Mouse (Mus musculus) forebrain, embryonic 14.5 days (tissue): ENCODE measurements around the gene Il4ra. TPM values are rescaled to one million over a fixed set of nuclear protein-coding genes. Genes with fewer than 3 reads are reported as not detected.
A peak's percentile ranks its signal among the peaks of the same experiment; 100 is the strongest.

Experiments
- ATAC-seq: fragments of 200-750 bp; cut with Nextera tagmentation; 2 replicates; pipeline ENCODE4 v1.8.0; 2017; ENCODE audit warnings: mild to moderate bottlenecking, moderate library complexity
- DNase-seq: peaks from one replicate; pipeline ENCODE4 v3.0.0-alpha.2; 2015; ENCODE audit warnings: low spot score
- H3K27ac ChIP-seq: fragments of 300-500 bp; sonication (generic); 2 replicates; pipeline ENCODE4 v1.5.1; 2014; ENCODE audit warnings: low read depth, mild to moderate bottlenecking, control low read depth, low read length, moderate library complexity
- H3K27me3 ChIP-seq: fragments of 300-500 bp; sonication (generic); replicated peaks from 2 replicates; pipeline ENCODE4 v1.6.1; 2014; ENCODE audit warnings: low read length, control low read depth, mixed read lengths; ENCODE audit not compliant: control insufficient read depth, insufficient read depth
- H3K36me3 ChIP-seq: fragments of 300-500 bp; sonication (generic); 2 replicates; pipeline ENCODE4 v1.6.1; 2014; ENCODE audit warnings: low read length, control low read depth; ENCODE audit not compliant: control insufficient read depth, insufficient read depth
- H3K4me1 ChIP-seq: fragments of 300-500 bp; sonication (generic); 2 replicates; pipeline ENCODE4 v1.6.1; 2014; ENCODE audit warnings: antibody characterized with exemption, low read length, control low read depth; ENCODE audit not compliant: control insufficient read depth, insufficient read depth
- H3K4me2 ChIP-seq: fragments of 300-500 bp; sonication (generic); 2 replicates; pipeline ENCODE4 v1.6.1; 2014; ENCODE audit warnings: mild to moderate bottlenecking, control low read depth, low read length
- H3K4me3 ChIP-seq: fragments of 300-500 bp; sonication (generic); 2 replicates; pipeline ENCODE4 v1.5.1; 2014; ENCODE audit warnings: low read depth, low read length, control low read depth
- H3K9ac ChIP-seq: fragments of 300-500 bp; sonication (generic); 2 replicates; pipeline ENCODE4 v1.6.1; 2014; ENCODE audit warnings: mild to moderate bottlenecking, low read length, control low read depth, moderate library complexity
- H3K9me3 ChIP-seq: fragments of 300-500 bp; sonication (generic); replicated peaks from 2 replicates; pipeline ENCODE4 v1.6.1; 2016; ENCODE audit warnings: low read length, control low read depth, mixed read lengths; ENCODE audit not compliant: control insufficient read depth
- WGBS: fragments of 180-500 bp; shearing (Covaris S2); extraction: QIAGEN DNeasy Blood & Tissue Kit; methylation state at CpG from one replicate; pipeline ENCODE4 v1.1.7; 2014; 5-methylcytosine and 5-hydroxymethylcytosine counted together
- polyA plus RNA-seq: library from polyadenylated mRNA; unstranded; fragments of >200 nt; fragmentation: Nextera tagmentation; extraction: Ambion mirVana; gene quantifications from 2 replicates; pipeline ENCODE4 v1.2.1, GENCODE M21; 2014

The Il4ra gene
- polyA plus RNA-seq, 1 experiment from 2014 or later = 1.1 TPM

- H3K4me3 ChIP-seq = no peak overlapping the region
- ATAC-seq = no peak
- H3K4me2 ChIP-seq = no peak overlapping the region
- H3K27ac ChIP-seq = no peak overlapping the region
- DNase-seq = no peak
- H3K9me3 ChIP-seq = no peaks in the 10 kb centered on the region
- 82% methylated on average over 2 of the region's 2 CpGs for WGBS
- no peaks in the 10 kb centered on the region for H3K4me1 ChIP-seq
- H3K36me3 ChIP-seq = no peaks in the 10 kb centered on the region
- H3K27me3 ChIP-seq = no peaks in the 10 kb centered on the region
- no peak overlapping the region for H3K9ac ChIP-seq
Observed at GRCm38 (mm10) chr7:125573849-125574248, 21.9 kb downstream of the Il4ra start.

GRCm38 (mm10) chr7:125574832-125575231 is 22.9 kb downstream of the Il4ra start:
- WGBS = 92% methylated on average over 3 of the region's 3 CpGs
- H3K27ac ChIP-seq = no peak overlapping the region
- H3K9me3 ChIP-seq = no peaks in the 10 kb centered on the region
- no peaks in the 10 kb centered on the region for H3K27me3 ChIP-seq
- no peaks in the 10 kb centered on the region for H3K4me1 ChIP-seq
- ATAC-seq (no peak), DNase-seq (no peak)
- H3K9ac ChIP-seq = no peak overlapping the region
- no peak overlapping the region for H3K4me3 ChIP-seq
- no peak overlapping the region for H3K4me2 ChIP-seq
- H3K36me3 ChIP-seq = no peaks in the 10 kb centered on the region

GRCm38 (mm10) chr7:125575738-125576540 is 24.0 kb downstream of the Il4ra start:
- WGBS = 89% methylated on average over 16 of the region's 16 CpGs
- Histone ChIP-seq H3K4me3 (no peak overlapping the region), H3K4me2 (no peak overlapping the region), H3K4me1 (no peaks in the 10 kb centered on the region), H3K36me3 (no peaks in the 10 kb centered on the region), H3K27ac (no peak overlapping the region), H3K9me3 (no peaks in the 10 kb centered on the region), H3K9ac (no peak overlapping the region), H3K27me3 (no peaks in the 10 kb centered on the region)
- ATAC-seq = no peak
- no peak for DNase-seq

GRCm38 (mm10) chr7:125576982-125577381 is 25.1 kb downstream of the Il4ra start:
- Histone ChIP-seq H3K9ac (no peak overlapping the region), H3K4me2 (no peak overlapping the region), H3K9me3 (no peaks in the 10 kb centered on the region), H3K36me3 (no peaks in the 10 kb centered on the region), H3K4me3 (no peak overlapping the region), H3K27me3 (no peaks in the 10 kb centered on the region), H3K27ac (no peak overlapping the region), H3K4me1 (no peaks in the 10 kb centered on the region)
- ATAC-seq (0 out of 2 replicates have a peak, but pooled peaks have one; percentile 3), DNase-seq (peak; percentile 51)
- WGBS = 51% methylated on average over 7 of the region's 7 CpGs

GRCm38 (mm10) chr7:125577486-125578088 is 25.7 kb downstream of the Il4ra start:
- Histone ChIP-seq H3K36me3 (no peaks in the 10 kb centered on the region), H3K27me3 (no peaks in the 10 kb centered on the region), H3K4me1 (no peaks in the 10 kb centered on the region), H3K4me2 (no peak overlapping the region), H3K4me3 (no peak overlapping the region), H3K9me3 (no peaks in the 10 kb centered on the region), H3K27ac (no peak overlapping the region), H3K9ac (no peak overlapping the region)
- 88% methylated on average over 11 of the region's 11 CpGs for WGBS
- ATAC-seq (no peak), DNase-seq (no peak)

GRCm38 (mm10) chr7:125578106-125578505 is 26.2 kb downstream of the Il4ra start:
- Histone ChIP-seq H3K27me3 (no peaks in the 10 kb centered on the region), H3K4me2 (no peak overlapping the region), H3K36me3 (no peaks in the 10 kb centered on the region), H3K4me3 (no peak overlapping the region), H3K9me3 (no peaks in the 10 kb centered on the region), H3K27ac (no peak overlapping the region), H3K9ac (no peak overlapping the region), H3K4me1 (no peaks in the 10 kb centered on the region)
- WGBS = 68% methylated on average over 3 of the region's 3 CpGs
- DNase-seq = no peak
- no peak for ATAC-seq

- WGBS = 87% methylated on average over 9 of the region's 9 CpGs
- H3K4me2 ChIP-seq = no peak overlapping the region
- H3K4me1 ChIP-seq = no peaks in the 10 kb centered on the region
- H3K9ac ChIP-seq = no peak overlapping the region
- no peaks in the 10 kb centered on the region for H3K36me3 ChIP-seq
- no peak for ATAC-seq
- DNase-seq = no peak
- H3K27me3 ChIP-seq = no peaks in the 10 kb centered on the region
- H3K4me3 ChIP-seq = no peak overlapping the region
- no peaks in the 10 kb centered on the region for H3K9me3 ChIP-seq
- H3K27ac ChIP-seq = no peak overlapping the region
Observed at GRCm38 (mm10) chr7:125579545-125580219, 27.8 kb downstream of the Il4ra start.

GRCm38 (mm10) chr7:125580220-125580549 is 28.3 kb downstream of the Il4ra start:
- H3K4me1 ChIP-seq = no peaks in the 10 kb centered on the region
- no peak overlapping the region for H3K27ac ChIP-seq
- H3K4me2 ChIP-seq = no peak overlapping the region
- no peaks in the 10 kb centered on the region for H3K36me3 ChIP-seq
- no peaks in the 10 kb centered on the region for H3K27me3 ChIP-seq
- H3K4me3 ChIP-seq = no peak overlapping the region
- H3K9ac ChIP-seq = no peak overlapping the region
- no peak for ATAC-seq
- DNase-seq = no peak
- H3K9me3 ChIP-seq = no peaks in the 10 kb centered on the region
- WGBS = 97% methylated on average over 1 of the region's 1 CpGs
